Mouse (Mus musculus) forebrain, postnatal 0 days (tissue): Measurements from ENCODE around the gene Nwd2. TPM values are rescaled to one million over a fixed set of nuclear protein-coding genes. Genes with fewer than 3 reads are reported as not detected.

Experiments used
- ATAC-seq: fragments of 200-750 bp; cut with Nextera tagmentation; 2 replicates; pipeline ENCODE4 v1.8.0; 2017; ENCODE audit warnings: mild to moderate bottlenecking, moderate library complexity
- DNase-seq: peaks from one replicate; pipeline ENCODE4 v3.0.0-alpha.2; 2015
- H3K27ac ChIP-seq: fragments of 300-500 bp; sonication (generic); 2 replicates; pipeline ENCODE4 v1.5.1; 2014; ENCODE audit warnings: low read depth, mild to moderate bottlenecking, antibody characterized with exemption, low read length, moderate library complexity, mixed read lengths
- H3K27me3 ChIP-seq: fragments of 300-500 bp; sonication (generic); 2 replicates; pipeline ENCODE4 v1.6.1; 2014; ENCODE audit warnings: mild to moderate bottlenecking, low read length, mixed read lengths; ENCODE audit not compliant: insufficient read depth
- H3K36me3 ChIP-seq: fragments of 300-500 bp; sonication (generic); 2 replicates; pipeline ENCODE4 v1.6.1; 2014; ENCODE audit warnings: mild to moderate bottlenecking, moderate library complexity; ENCODE audit not compliant: insufficient read depth
- H3K4me1 ChIP-seq: fragments of 300-500 bp; sonication (generic); 2 replicates; pipeline ENCODE4 v1.6.1; 2014; ENCODE audit warnings: antibody characterized with exemption; ENCODE audit not compliant: insufficient read depth
- H3K4me2 ChIP-seq: fragments of 300-500 bp; sonication (generic); 2 replicates; pipeline ENCODE4 v1.6.1; 2014; ENCODE audit warnings: low read depth, mild to moderate bottlenecking, moderate library complexity
- H3K4me3 ChIP-seq: fragments of 300-500 bp; sonication (generic); 2 replicates; pipeline ENCODE4 v1.5.1; 2014; ENCODE audit warnings: low read depth, low read length, mixed read lengths
- H3K9ac ChIP-seq: fragments of 300-500 bp; sonication (generic); 2 replicates; pipeline ENCODE4 v1.6.1; 2014; ENCODE audit warnings: mild to moderate bottlenecking
- H3K9me3 ChIP-seq: fragments of 300-500 bp; sonication (generic); 2 replicates; pipeline ENCODE4 v1.6.1; 2016; ENCODE audit warnings: low read length
- CTCF ChIP-seq: sonication (generic); IDR thresholded peaks from 2 replicates; pipeline ENCODE4 v1.5.1; 2016; ENCODE audit warnings: antibody characterized with exemption, control low read depth, low read depth
- WGBS: fragments of 180-500 bp; shearing (Covaris S2); extraction: QIAGEN DNeasy Blood & Tissue Kit; methylation state at CpG from one replicate; pipeline ENCODE4 v1.1.7; 2014; 5-methylcytosine and 5-hydroxymethylcytosine counted together
- polyA plus RNA-seq: library from polyadenylated mRNA; unstranded; fragments of >200 nt; fragmentation: Nextera tagmentation; extraction: Ambion mirVana; gene quantifications from 2 replicates; pipeline ENCODE4 v1.2.1, GENCODE M21; 2015
- total RNA-seq: library from RNA; depleted of rRNA; stranded (reverse); fragments of >200 nt; gene quantifications from 2 replicates; pipeline ENCODE4 v1.2.3, GENCODE M21; 2014

Gene Nwd2
- total and polyA plus RNA-seq, 2 experiments from 2014 or later: 16.5 to 33.4 TPM

DNA sequence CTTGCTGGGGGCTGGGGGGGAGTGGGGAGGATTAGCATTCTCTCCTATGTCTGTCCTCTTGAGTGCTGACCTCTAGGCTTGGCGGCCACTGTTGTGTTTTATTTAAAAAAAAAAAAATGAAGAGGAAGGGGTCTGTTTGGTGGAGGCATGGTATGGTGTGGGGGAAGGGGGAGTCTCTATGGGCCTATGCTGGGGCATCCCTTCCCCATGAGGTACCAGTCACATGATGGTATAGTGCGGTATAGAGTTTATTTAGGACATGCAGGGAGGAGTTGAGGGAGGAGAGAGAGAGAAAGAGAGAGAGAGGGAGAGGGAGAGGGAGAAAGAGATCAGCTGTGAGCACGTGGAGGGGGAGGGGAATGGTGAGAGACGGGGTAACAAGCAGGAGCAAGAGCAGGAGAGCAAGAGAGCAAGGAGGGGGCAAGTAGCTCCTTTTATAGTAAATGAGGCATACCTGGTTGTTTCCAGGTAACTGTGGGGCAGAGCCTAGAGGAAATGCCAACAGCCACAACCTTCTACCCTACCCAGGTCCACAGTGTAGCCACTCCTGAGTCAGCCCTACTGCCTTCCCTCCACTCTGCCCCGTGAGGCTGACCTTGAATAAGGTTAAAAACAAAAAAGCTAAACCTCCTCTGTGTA lies 178.6 kb downstream of the Nwd2 start:
- no peak overlapping the region for H3K4me2 ChIP-seq
- no peaks in the 10 kb centered on the region for H3K36me3 ChIP-seq
- 45% methylated on average over 5 of the region's 5 CpGs for WGBS
- H3K9me3 ChIP-seq: no peaks in the 10 kb centered on the region
- H3K9ac ChIP-seq: no peak overlapping the region
- ATAC-seq (no peak), DNase-seq (no peak)
- no peaks in the 10 kb centered on the region for H3K27me3 ChIP-seq
- H3K4me3 ChIP-seq: no peak overlapping the region
- H3K4me1 ChIP-seq: no peaks in the 10 kb centered on the region
- no peak for TF ChIP-seq CTCF
- H3K27ac ChIP-seq: no peak overlapping the region

DNA sequence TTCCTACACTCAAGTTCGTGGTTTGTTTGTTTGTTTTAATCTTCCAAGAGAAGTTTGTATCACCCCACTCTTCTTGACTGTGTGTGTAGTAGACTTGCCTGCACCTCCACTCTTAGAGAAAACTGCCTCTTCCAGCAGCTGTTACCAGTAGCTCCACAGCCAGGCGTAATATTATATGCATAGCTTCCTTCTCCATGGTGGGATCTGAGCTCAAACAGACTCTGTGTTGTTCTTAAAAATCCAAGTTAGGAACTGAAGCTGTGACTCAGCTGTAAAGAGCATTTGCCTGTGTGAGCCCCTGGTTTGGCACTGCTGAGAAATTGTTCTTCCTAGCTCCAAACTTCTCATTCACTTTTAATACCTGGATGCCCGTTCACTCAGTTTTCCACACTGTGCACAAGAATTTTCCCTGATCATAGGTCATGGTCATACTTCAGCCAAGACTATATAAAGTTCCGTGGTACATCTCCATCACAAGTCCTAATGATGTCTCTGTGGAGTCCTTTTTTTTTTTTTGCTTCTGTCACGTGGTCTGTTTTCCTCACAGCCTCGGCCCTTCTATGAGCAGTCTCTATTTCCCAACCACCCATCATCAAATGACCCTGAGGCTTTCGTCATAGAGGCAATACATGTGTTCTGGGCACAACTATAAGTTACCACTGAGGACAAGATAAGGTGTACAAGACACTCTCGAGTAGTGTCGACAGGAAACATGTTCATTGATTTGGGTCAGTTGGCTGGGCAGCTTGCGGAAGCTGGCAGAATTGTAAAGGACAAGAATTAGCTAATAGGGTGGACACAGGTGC lies 179.7 kb downstream of the Nwd2 start:
- ATAC-seq: no peak
- Histone ChIP-seq H3K4me2 (no peak overlapping the region), H3K4me3 (no peak overlapping the region), H3K27ac (no peak overlapping the region), H3K4me1 (no peaks in the 10 kb centered on the region), H3K9me3 (no peaks in the 10 kb centered on the region), H3K9ac (no peak overlapping the region), H3K27me3 (no peaks in the 10 kb centered on the region), H3K36me3 (no peaks in the 10 kb centered on the region)
- TF ChIP-seq CTCF: no peak
- 91% methylated on average over 10 of the region's 10 CpGs for WGBS
- DNase-seq: no peak

DNA sequence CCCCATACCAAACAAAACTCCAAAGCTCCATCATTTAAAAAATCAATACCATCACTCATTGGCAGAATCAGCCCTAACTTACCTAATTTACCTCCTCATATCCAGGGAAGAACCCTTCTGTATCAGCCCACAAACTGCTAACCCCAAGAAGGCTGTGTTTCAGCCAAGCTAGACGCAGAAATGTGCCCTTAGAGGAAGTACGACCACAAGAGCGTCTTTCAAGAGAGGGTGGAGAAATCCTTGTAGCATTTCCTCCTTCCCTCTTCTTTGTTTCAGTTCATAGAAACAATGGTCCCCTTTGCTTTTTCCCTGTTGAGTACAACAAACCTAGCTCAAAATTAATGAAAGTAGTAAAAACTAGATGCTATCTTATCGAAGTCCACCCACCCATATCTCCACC lies 182.2 kb downstream of the Nwd2 start:
- no peak for DNase-seq
- TF ChIP-seq CTCF: no peak
- Histone ChIP-seq H3K4me3 (no peak overlapping the region), H3K27me3 (no peaks in the 10 kb centered on the region), H3K27ac (no peak overlapping the region), H3K4me1 (no peaks in the 10 kb centered on the region), H3K36me3 (no peaks in the 10 kb centered on the region), H3K9me3 (no peaks in the 10 kb centered on the region), H3K9ac (no peak overlapping the region), H3K4me2 (no peak overlapping the region)
- ATAC-seq: no peak
- WGBS: 86% methylated on average over 4 of the region's 4 CpGs

DNA sequence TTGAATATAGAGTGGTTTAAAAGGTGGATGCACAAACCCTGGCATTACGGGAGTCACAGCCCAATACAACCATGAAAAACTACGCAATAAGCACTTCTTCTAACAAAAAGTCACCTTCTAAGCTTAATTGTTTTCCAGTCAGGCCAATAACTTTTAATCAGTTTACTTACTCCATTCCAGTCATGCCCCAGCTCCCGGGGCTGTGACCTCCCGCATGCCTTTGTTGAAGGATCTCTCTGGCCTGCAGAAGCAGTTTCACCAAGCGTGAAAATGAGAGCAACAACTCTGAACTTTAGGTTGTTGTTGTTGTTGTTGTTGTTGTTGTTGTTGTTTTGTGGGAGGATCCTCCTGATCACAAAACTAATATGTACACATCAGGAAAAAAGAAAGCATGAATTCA lies 185.1 kb downstream of the Nwd2 start:
- Histone ChIP-seq H3K4me1 (no peaks in the 10 kb centered on the region), H3K4me2 (no peak overlapping the region), H3K9me3 (no peaks in the 10 kb centered on the region), H3K9ac (no peak overlapping the region), H3K27ac (no peak overlapping the region), H3K27me3 (no peaks in the 10 kb centered on the region), H3K4me3 (no peak overlapping the region), H3K36me3 (no peaks in the 10 kb centered on the region)
- no peak for TF ChIP-seq CTCF
- DNase-seq (no peak), ATAC-seq (no peak)
- WGBS: 66% methylated on average over 5 of the region's 5 CpGs

DNA sequence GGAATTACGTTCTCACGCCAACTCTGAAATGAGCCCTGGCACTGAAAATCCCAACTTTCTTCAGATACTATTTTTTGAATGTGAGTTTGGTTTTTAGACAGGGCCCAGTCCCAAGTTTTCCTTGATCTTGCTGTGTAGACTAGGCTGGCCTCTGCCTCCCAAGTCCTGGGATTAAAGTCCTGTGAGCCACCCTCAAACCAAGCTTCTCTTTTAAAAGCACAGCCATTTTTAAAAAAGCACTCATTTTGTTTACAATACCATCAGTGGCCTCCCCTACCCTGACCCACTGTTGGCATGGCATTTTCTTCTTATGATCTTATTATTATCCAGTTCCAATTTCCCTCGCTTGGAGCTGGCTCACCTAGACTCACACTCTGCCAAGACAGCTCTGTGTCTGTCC lies 185.5 kb downstream of the Nwd2 start:
- Histone ChIP-seq H3K27me3 (no peaks in the 10 kb centered on the region), H3K4me3 (no peak overlapping the region), H3K27ac (no peak overlapping the region), H3K9ac (no peak overlapping the region), H3K4me2 (no peak overlapping the region), H3K4me1 (no peaks in the 10 kb centered on the region), H3K9me3 (no peaks in the 10 kb centered on the region), H3K36me3 (no peaks in the 10 kb centered on the region)
- 67% methylated on average over 3 of the region's 3 CpGs for WGBS
- ATAC-seq: no peak
- TF ChIP-seq CTCF: no peak
- no peak for DNase-seq

DNA sequence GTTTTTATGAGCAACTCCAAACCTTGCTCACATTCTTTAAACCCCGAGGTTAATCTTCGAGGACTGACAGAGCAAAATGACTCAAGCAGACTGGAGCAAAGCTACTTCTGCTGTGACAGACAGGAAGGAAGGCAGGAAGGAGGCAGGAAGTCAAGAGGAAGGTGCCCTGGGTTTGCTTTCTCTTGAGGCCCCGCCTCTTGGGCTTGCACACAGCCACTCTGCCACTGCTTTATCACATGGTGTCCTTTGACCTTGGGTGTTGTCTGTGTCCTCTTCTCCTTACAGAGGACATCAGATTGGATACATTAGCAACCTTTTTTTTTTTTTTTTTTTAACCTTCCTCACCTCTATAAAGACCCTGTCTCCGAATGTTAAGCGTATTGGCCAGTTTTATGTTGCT lies 188.2 kb downstream of the Nwd2 start:
- WGBS: 89% methylated on average over 5 of the region's 5 CpGs
- TF ChIP-seq CTCF: no peak
- no peak overlapping the region for H3K27ac ChIP-seq
- H3K9me3 ChIP-seq: no peaks in the 10 kb centered on the region
- ATAC-seq (no peak), DNase-seq (no peak)
- H3K4me3 ChIP-seq: no peak overlapping the region
- H3K4me2 ChIP-seq: no peak overlapping the region
- no peak overlapping the region for H3K9ac ChIP-seq
- H3K27me3 ChIP-seq: no peaks in the 10 kb centered on the region
- H3K36me3 ChIP-seq: no peaks in the 10 kb centered on the region
- no peaks in the 10 kb centered on the region for H3K4me1 ChIP-seq

DNA sequence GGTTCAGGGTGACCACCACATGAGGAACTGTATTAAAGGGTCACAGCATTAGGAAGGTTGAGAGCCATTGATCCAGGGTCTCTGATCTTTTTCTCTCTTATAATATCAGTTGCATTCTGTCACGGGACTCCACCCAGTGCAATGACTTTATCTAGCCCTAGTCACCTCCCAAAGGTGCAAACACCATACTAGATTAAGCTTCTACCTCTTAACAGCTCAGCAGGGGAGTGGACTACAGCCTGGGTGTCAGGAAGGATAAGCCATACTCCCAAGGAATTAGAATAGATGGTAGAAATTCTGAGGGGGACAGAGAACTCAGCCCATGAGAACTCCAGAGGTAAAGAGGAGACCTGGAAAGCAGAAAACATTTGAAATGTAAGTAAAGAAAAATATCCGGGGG lies 188.9 kb downstream of the Nwd2 start:
- ATAC-seq: no peak
- WGBS: 96% methylated on average over 2 of the region's 2 CpGs
- Histone ChIP-seq H3K4me2 (no peak overlapping the region), H3K27me3 (no peaks in the 10 kb centered on the region), H3K36me3 (no peaks in the 10 kb centered on the region), H3K27ac (no peak overlapping the region), H3K4me1 (no peaks in the 10 kb centered on the region), H3K9me3 (no peaks in the 10 kb centered on the region), H3K9ac (no peak overlapping the region), H3K4me3 (no peak overlapping the region)
- no peak for DNase-seq
- no peak for TF ChIP-seq CTCF
